Mouse (Mus musculus) hindbrain, embryonic 15.5 days (tissue): Measurements from ENCODE around the gene Bag3. TPM values are rescaled to one million over a fixed set of nuclear protein-coding genes. Genes with fewer than 3 reads are reported as not detected.
A peak's percentile ranks its signal among the peaks of the same experiment; 100 is the strongest.

ENCODE experiments used
- ATAC-seq: fragments of 200-750 bp; cut with Nextera tagmentation; 2 replicates; pipeline ENCODE4 v1.8.0; 2017; ENCODE audit warnings: low read depth, moderate number of reproducible peaks, moderate TSS enrichment; ENCODE audit not compliant: low FRiP score
- H3K27ac ChIP-seq: fragments of 300-500 bp; sonication (generic); replicated peaks from 2 replicates; pipeline ENCODE4 v1.5.1; 2015; ENCODE audit warnings: mild to moderate bottlenecking, inconsistent platforms
- H3K27me3 ChIP-seq: fragments of 300-500 bp; sonication (generic); 2 replicates; pipeline ENCODE4 v1.6.1; 2015; ENCODE audit warnings: control low read depth, inconsistent platforms
- H3K36me3 ChIP-seq: fragments of 300-500 bp; sonication (generic); 2 replicates; pipeline ENCODE4 v1.6.1; 2015; ENCODE audit warnings: control low read depth, inconsistent platforms
- H3K4me1 ChIP-seq: fragments of 300-500 bp; sonication (generic); replicated peaks from 2 replicates; pipeline ENCODE4 v1.6.1; 2015; ENCODE audit warnings: control low read depth, inconsistent platforms
- H3K4me2 ChIP-seq: fragments of 300-500 bp; sonication (generic); 2 replicates; pipeline ENCODE4 v1.6.1; 2015; ENCODE audit warnings: moderate library complexity, mild to moderate bottlenecking, inconsistent platforms
- H3K4me3 ChIP-seq: fragments of 300-500 bp; sonication (generic); 2 replicates; pipeline ENCODE4 v1.5.1; 2015; ENCODE audit warnings: mild to moderate bottlenecking, inconsistent platforms
- H3K9ac ChIP-seq: fragments of 300-500 bp; sonication (generic); 2 replicates; pipeline ENCODE4 v1.6.1; 2015; ENCODE audit warnings: inconsistent platforms
- H3K9me3 ChIP-seq: fragments of 300-500 bp; sonication (generic); 2 replicates; pipeline ENCODE4 v1.6.1; 2016; ENCODE audit warnings: control low read depth, inconsistent platforms
- WGBS: fragments of 180-500 bp; shearing (Covaris S2); methylation state at CpG from one replicate; pipeline ENCODE4 v1.1.7; 2015; 5-methylcytosine and 5-hydroxymethylcytosine counted together
- polyA plus RNA-seq: library from polyadenylated mRNA; unstranded; fragments of >200 nt; fragmentation: Nextera tagmentation; extraction: Ambion mirVana; gene quantifications from 2 replicates; pipeline ENCODE4 v1.2.1, GENCODE M21; 2015

Gene Bag3
- polyA plus RNA-seq, 1 experiment from 2014 or later: 3.9 TPM

- Histone ChIP-seq H3K36me3 (no peaks in the 10 kb centered on the region), H3K9me3 (no peaks in the 10 kb centered on the region), H3K4me1 (0 out of 2 replicates have a peak, but pooled peaks cover 7% of the 10 kb centered on the region), H3K27me3 (no peaks in the 10 kb centered on the region), H3K4me2 (no peak overlapping the region), H3K4me3 (no peak overlapping the region), H3K27ac (no peak overlapping the region), H3K9ac (no peak overlapping the region)
- 91% methylated on average over 5 of the region's 5 CpGs for WGBS
- no peak for ATAC-seq
These were observed 51.8 kb downstream of the Bag3 start for GRCm38 (mm10) chr7:128575211-128575610.

DNA sequence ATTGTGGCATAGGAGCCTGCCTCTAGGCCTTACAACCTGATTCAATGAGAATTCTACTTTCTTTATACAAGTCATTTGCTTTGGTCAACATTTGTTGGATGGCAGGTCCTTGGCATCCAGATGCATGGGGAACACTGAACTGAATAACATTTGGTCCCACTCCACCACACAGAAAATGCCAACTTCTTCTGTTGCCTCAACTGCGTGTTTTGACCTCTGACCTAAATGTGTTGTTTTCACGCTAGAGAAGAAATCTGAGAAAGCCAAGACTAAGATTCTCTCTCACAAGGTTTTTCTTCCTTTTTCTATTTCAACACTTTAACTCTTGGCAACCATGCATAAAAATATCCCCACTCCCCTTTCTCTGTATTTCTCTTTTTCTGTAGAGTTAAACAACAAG is 52.4 kb downstream of the Bag3 start:
- WGBS: 71% methylated on average over 2 of the region's 2 CpGs
- Histone ChIP-seq H3K4me2 (no peak overlapping the region), H3K4me1 (0 out of 2 replicates have a peak, but pooled peaks cover 7% of the 10 kb centered on the region), H3K36me3 (no peaks in the 10 kb centered on the region), H3K9ac (no peak overlapping the region), H3K27me3 (no peaks in the 10 kb centered on the region), H3K4me3 (no peak overlapping the region), H3K9me3 (no peaks in the 10 kb centered on the region), H3K27ac (no peak overlapping the region)
- ATAC-seq: no peak

GRCm38 (mm10) chr7:128577607-128578006 is 54.2 kb downstream of the Bag3 start:
- Histone ChIP-seq H3K9ac (no peak overlapping the region), H3K27ac (no peak overlapping the region), H3K4me2 (no peak overlapping the region), H3K4me3 (no peak overlapping the region), H3K4me1 (0 out of 2 replicates have a peak, but pooled peaks cover 11% of the 10 kb centered on the region), H3K36me3 (no peaks in the 10 kb centered on the region), H3K9me3 (no peaks in the 10 kb centered on the region), H3K27me3 (no peaks in the 10 kb centered on the region)
- WGBS: 75% methylated on average over 1 of the region's 1 CpGs
- no peak for ATAC-seq

- Histone ChIP-seq H3K4me3 (no peak overlapping the region), H3K27ac (no peak overlapping the region), H3K36me3 (no peaks in the 10 kb centered on the region), H3K27me3 (no peaks in the 10 kb centered on the region), H3K4me1 (0 out of 2 replicates have a peak, but pooled peaks cover 13% of the 10 kb centered on the region), H3K9ac (no peak overlapping the region), H3K4me2 (no peak overlapping the region), H3K9me3 (no peaks in the 10 kb centered on the region)
- ATAC-seq: no peak
- 58% methylated on average over 10 of the region's 10 CpGs for WGBS
These were observed 55.0 kb downstream of the Bag3 start for GRCm38 (mm10) chr7:128578199-128578945.

DNA sequence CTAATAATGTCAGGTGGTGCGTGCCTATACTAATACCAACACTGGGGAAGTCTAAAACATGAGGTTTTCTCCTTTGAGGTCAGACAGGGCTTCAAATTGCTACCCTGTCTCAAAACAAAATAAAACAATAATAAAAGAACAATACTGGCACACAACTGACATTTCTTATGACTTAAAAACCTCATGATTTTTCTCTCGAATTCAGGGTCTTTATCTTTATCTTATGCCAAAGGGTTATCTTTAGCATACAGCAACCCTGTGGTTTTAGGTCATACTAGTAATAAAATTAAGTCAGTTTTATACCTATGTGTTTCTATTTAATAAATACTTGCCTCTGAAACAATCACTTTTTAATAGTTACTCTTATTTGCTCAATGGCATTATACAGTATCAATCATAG is 56.0 kb downstream of the Bag3 start:
- Histone ChIP-seq H3K4me1 (0 out of 2 replicates have a peak, but pooled peaks cover 12% of the 10 kb centered on the region), H3K27me3 (no peaks in the 10 kb centered on the region), H3K9me3 (no peaks in the 10 kb centered on the region), H3K4me2 (no peak overlapping the region), H3K9ac (no peak overlapping the region), H3K36me3 (no peaks in the 10 kb centered on the region), H3K4me3 (no peak overlapping the region), H3K27ac (no peak overlapping the region)
- no peak for ATAC-seq
- WGBS: 78% methylated on average over 2 of the region's 2 CpGs

GRCm38 (mm10) chr7:128580318-128580717 is 56.9 kb downstream of the Bag3 start:
- H3K27me3 ChIP-seq: no peaks in the 10 kb centered on the region
- H3K4me3 ChIP-seq: no peak overlapping the region
- H3K9me3 ChIP-seq: no peaks in the 10 kb centered on the region
- H3K36me3 ChIP-seq: no peaks in the 10 kb centered on the region
- H3K9ac ChIP-seq: no peak overlapping the region
- H3K4me1 ChIP-seq: 0 out of 2 replicates have a peak, but pooled peaks cover 8% of the 10 kb centered on the region
- no peak overlapping the region for H3K27ac ChIP-seq
- 91% methylated on average over 6 of the region's 6 CpGs for WGBS
- H3K4me2 ChIP-seq: no peak overlapping the region
- no peak for ATAC-seq

DNA sequence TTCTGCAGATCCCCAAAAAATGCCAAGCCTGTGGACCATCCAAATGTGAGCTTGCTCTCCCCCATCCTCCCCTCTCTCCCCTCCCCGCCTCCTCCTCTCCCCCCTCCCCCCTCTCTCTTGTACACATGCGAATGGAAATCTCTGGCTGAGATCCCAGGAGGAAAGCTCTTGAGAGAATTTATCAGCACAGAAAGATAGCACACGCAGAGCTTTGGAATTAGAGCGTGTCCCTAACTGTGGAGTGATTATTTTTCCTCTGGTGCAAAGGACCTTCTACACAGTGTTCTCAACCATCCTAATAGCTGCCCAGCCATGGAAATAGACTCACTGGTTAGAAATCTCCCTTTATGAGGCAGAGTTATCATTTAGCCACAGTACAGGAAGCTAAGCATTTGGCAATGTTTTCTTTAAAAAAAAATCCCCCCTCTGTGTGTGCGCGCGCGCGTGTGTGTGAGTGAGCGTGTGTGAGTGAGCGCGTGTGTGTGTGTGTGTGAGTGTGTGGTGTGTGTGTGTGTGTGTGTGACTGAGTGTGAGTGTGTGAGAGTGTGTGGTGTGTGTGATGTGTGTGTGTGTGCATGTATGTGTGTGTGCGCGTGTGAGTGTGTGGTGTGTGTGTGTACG is 58.6 kb downstream of the Bag3 start:
- Histone ChIP-seq H3K27me3 (no peaks in the 10 kb centered on the region), H3K9ac (no peak overlapping the region), H3K4me2 (no peak overlapping the region), H3K4me3 (no peak overlapping the region), H3K9me3 (no peaks in the 10 kb centered on the region), H3K4me1 (0 out of 2 replicates have a peak, but pooled peaks cover 8% of the 10 kb centered on the region), H3K27ac (no peak overlapping the region; the same call in 1 of the 2 replicates), H3K36me3 (no peaks in the 10 kb centered on the region)
- WGBS: 75% methylated on average over 14 of the region's 15 CpGs
- ATAC-seq: no peak

DNA sequence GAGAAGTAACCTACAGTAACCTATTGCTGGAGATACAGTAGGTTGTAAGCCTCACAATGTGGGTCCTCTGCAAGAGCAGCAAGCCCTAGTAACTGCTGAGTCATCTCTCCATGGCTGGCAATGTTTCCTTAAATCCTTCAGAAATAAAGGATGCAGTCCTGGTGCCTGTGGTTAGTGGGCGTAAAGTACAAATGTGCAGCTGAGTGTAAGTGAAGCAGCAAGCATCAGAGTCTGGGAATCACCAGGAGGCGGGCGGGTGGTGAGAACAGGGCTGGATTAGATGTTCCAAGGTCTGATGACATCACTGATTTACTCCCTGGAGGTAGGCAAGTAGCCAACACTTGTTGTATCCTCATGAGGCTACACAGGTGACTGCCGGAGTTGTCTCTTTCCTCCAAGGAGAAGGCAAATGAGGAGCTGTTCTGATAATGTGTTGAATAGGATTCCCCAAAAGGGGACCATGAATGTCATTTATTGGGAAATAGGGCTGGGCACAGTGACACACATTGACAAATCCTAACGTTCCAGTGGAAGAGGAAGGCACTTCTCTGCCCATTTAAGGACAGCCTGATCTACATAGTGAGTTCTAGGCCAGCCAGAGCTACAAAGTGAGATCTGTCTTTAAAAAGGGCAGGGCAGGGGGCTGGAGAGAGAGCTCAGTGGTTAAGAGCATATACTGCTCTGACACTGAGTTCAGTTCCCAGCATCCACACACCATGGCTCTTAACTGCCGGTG is 60.0 kb downstream of the Bag3 start:
- Histone ChIP-seq H3K27me3 (no peaks in the 10 kb centered on the region), H3K4me2 (no peak overlapping the region)
- no peak for ATAC-seq

GRCm38 (mm10) chr7:128587334-128587933 is 64.0 kb downstream of the Bag3 start:
- Histone ChIP-seq H3K4me2 (no peak overlapping the region), H3K4me3 (no peak overlapping the region), H3K9ac (no peak overlapping the region), H3K36me3 (no peaks in the 10 kb centered on the region), H3K4me1 (peaks cover 18% of the 10 kb centered on the region), H3K9me3 (no peaks in the 10 kb centered on the region), H3K27ac (no peak overlapping the region), H3K27me3 (no peaks in the 10 kb centered on the region)
- no peak for ATAC-seq
- 72% methylated on average over 4 of the region's 4 CpGs for WGBS

More for the DNA sequence above, 60.0 kb downstream of the Bag3 start:
- H3K9ac ChIP-seq: no peak overlapping the region
- H3K4me1 ChIP-seq: 0 out of 2 replicates have a peak, but pooled peaks cover 8% of the 10 kb centered on the region
- no peak overlapping the region for H3K4me3 ChIP-seq
- H3K36me3 ChIP-seq: no peaks in the 10 kb centered on the region
- 70% methylated on average over 6 of the region's 6 CpGs for WGBS
- no peak overlapping the region for H3K27ac ChIP-seq
- no peaks in the 10 kb centered on the region for H3K9me3 ChIP-seq

DNA sequence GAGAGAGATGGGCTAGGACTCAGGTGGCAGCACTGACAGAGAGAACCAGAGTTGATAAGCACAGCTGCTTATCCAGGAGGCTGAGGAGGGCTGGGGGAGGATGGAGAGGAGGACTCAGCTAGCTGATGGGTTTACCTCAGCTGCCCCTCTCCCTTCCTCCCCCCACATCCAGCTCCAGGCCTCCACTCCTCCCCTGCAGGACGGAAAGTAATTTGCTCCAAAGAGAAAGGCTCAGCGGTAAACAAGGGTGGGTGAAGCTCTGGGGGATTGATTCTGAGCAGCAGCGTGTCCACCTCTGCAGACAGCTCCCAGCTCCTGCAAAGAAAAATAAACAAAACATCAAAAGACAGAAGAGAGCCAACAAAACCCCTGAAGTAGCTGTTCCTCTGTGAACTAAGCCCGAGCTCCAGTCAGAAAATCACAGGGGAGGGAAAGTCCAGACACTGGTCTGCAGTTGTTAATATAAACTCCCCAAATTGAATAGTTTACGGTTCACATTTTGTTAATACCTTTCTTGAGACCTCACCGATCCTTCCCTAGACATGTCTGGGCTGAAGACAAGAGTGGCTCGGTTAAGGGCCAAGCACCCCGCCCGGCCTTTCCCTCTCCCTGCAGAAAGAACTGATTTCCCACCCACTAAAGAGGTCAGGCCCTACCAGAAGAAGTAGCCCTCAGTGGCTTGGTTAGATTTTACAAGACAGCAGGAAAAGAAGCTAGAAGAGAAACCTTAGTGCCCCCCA is 68.1 kb downstream of the Bag3 start:
- no peaks in the 10 kb centered on the region for H3K9me3 ChIP-seq
- H3K4me3 ChIP-seq: no peak overlapping the region
- H3K4me1 ChIP-seq: peaks cover 24% of the 10 kb centered on the region
- H3K4me2 ChIP-seq: peak overlapping the region; percentile 55; the same call in 1 of the 2 replicates
- no peak overlapping the region for H3K9ac ChIP-seq
- no peaks in the 10 kb centered on the region for H3K36me3 ChIP-seq
- H3K27me3 ChIP-seq: no peaks in the 10 kb centered on the region
- peak overlapping the region; percentile 81 for H3K27ac ChIP-seq
- peak; percentile 70 for ATAC-seq
- WGBS: 9% methylated on average over 9 of the region's 9 CpGs
